Mouse (Mus musculus): ENCODE data around the gene Nt5e. TPM values are rescaled to one million over a fixed set of nuclear protein-coding genes. Genes with fewer than 3 reads are reported as not detected.
"Not testable (repeated sequence)": the region's sequence is repeated elsewhere in the genome, so short reads cannot be mapped to it uniquely, and the experiment has no call there.

The Nt5e gene
- total and polyA plus RNA-seq, 2 experiments from 2014 or later, result 9.4 to 24.4 TPM

GRCm38 (mm10) chr9:88295798-88296197 lies 31.2 kb upstream of the Nt5e start:
- Histone ChIP-seq H3K27ac (ENCODE audit: low read depth) (peak overlapping the region; percentile 1; the same call in 1 of the 2 replicates), H3K4me1 (ENCODE audit: control insufficient read depth, insufficient read depth) (no peaks in the 10 kb centered on the region), H3K27me3 (ENCODE audit: control insufficient read depth, insufficient read depth, low read length) (no peaks in the 10 kb centered on the region), H3K36me3 (replicated peaks; ENCODE audit: control insufficient read depth, insufficient read depth, low read length) (no peaks in the 10 kb centered on the region), H3K4me2 (ENCODE audit: low read depth, low read length) (no peak overlapping the region), H3K9me3 (replicated peaks; ENCODE audit: control insufficient read depth, low read length) (no peaks in the 10 kb centered on the region), H3K4me3 (ENCODE audit: low read depth, low read length) (no peak overlapping the region), H3K9ac (replicated peaks; ENCODE audit: low read depth, low read length) (no peak overlapping the region)
- peak; percentile 17 for DNase-seq (ENCODE audit: low spot score)
- no peak for TF ChIP-seq EP300 (IDR thresholded peaks at IDR 0.05; ENCODE audit: low read depth)
- no peak for TF ChIP-seq CTCF (IDR thresholded peaks at IDR 0.05; ENCODE audit: low read depth)
- ATAC-seq (ENCODE audit: insufficient read depth, low read depth), result peak; percentile 41; the same call in 1 of the 2 replicates
- WGBS, result 28% methylated on average over 4 of the region's 4 CpGs

- WGBS, result 52% methylated on average over 5 of the region's 5 CpGs
- no peak for TF ChIP-seq CTCF (IDR thresholded peaks at IDR 0.05; ENCODE audit: low read depth)
- TF ChIP-seq EP300 (IDR thresholded peaks at IDR 0.05; ENCODE audit: low read depth), result no peak
- Histone ChIP-seq H3K4me3 (ENCODE audit: low read depth, low read length) (no peak overlapping the region), H3K9ac (replicated peaks; ENCODE audit: low read depth, low read length) (no peak overlapping the region), H3K27ac (ENCODE audit: low read depth) (0 out of 2 replicates have a peak overlapping the region, but pooled peaks have one; percentile 1), H3K36me3 (replicated peaks; ENCODE audit: control insufficient read depth, insufficient read depth, low read length) (no peaks in the 10 kb centered on the region), H3K9me3 (replicated peaks; ENCODE audit: control insufficient read depth, low read length) (no peaks in the 10 kb centered on the region), H3K4me2 (ENCODE audit: low read depth, low read length) (no peak overlapping the region), H3K4me1 (ENCODE audit: control insufficient read depth, insufficient read depth) (no peaks in the 10 kb centered on the region), H3K27me3 (ENCODE audit: control insufficient read depth, insufficient read depth, low read length) (no peaks in the 10 kb centered on the region)
- peak; percentile 26 for DNase-seq (ENCODE audit: low spot score)
- peak; percentile 62; the same call in 1 of the 2 replicates for ATAC-seq (ENCODE audit: insufficient read depth, low read depth)
Observed at GRCm38 (mm10) chr9:88296321-88296720, 30.7 kb upstream of the Nt5e start.

- not testable (repeated sequence) for H3K4me3 ChIP-seq (ENCODE audit: low read depth, low read length); H3K9ac ChIP-seq (replicated peaks; ENCODE audit: low read depth, low read length); H3K4me2 ChIP-seq (ENCODE audit: low read depth, low read length); H3K27me3 ChIP-seq (ENCODE audit: control insufficient read depth, insufficient read depth, low read length); DNase-seq (ENCODE audit: low spot score); ATAC-seq (ENCODE audit: insufficient read depth, low read depth); H3K9me3 ChIP-seq (replicated peaks; ENCODE audit: control insufficient read depth, low read length); H3K4me1 ChIP-seq (ENCODE audit: control insufficient read depth, insufficient read depth); H3K27ac ChIP-seq (ENCODE audit: low read depth); H3K36me3 ChIP-seq (replicated peaks; ENCODE audit: control insufficient read depth, insufficient read depth, low read length)
- WGBS, result 84% methylated on average over 3 of the region's 3 CpGs
Observed at GRCm38 (mm10) chr9:88297244-88297643, 29.8 kb upstream of the Nt5e start.

- DNase-seq (ENCODE audit: low spot score) (no peak), ATAC-seq (ENCODE audit: insufficient read depth, low read depth) (no peak)
- TF ChIP-seq CTCF (IDR thresholded peaks at IDR 0.05; ENCODE audit: low read depth) (no peak), EP300 (IDR thresholded peaks at IDR 0.05; ENCODE audit: low read depth) (no peak)
- Histone ChIP-seq H3K4me1 (ENCODE audit: control insufficient read depth, insufficient read depth) (no peaks in the 10 kb centered on the region), H3K36me3 (replicated peaks; ENCODE audit: control insufficient read depth, insufficient read depth, low read length) (no peaks in the 10 kb centered on the region), H3K27ac (ENCODE audit: low read depth) (no peak overlapping the region), H3K27me3 (ENCODE audit: control insufficient read depth, insufficient read depth, low read length) (no peaks in the 10 kb centered on the region), H3K4me3 (ENCODE audit: low read depth, low read length) (no peak overlapping the region), H3K9ac (replicated peaks; ENCODE audit: low read depth, low read length) (no peak overlapping the region), H3K4me2 (ENCODE audit: low read depth, low read length) (no peak overlapping the region), H3K9me3 (replicated peaks; ENCODE audit: control insufficient read depth, low read length) (no peaks in the 10 kb centered on the region)
- 79% methylated on average over 8 of the region's 8 CpGs for WGBS
Observed at GRCm38 (mm10) chr9:88297871-88298658, 28.9 kb upstream of the Nt5e start.

- Histone ChIP-seq H3K27me3 (ENCODE audit: control insufficient read depth, insufficient read depth, low read length) (no peaks in the 10 kb centered on the region), H3K4me3 (ENCODE audit: low read depth, low read length) (no peak overlapping the region), H3K27ac (ENCODE audit: low read depth) (no peak overlapping the region), H3K4me2 (ENCODE audit: low read depth, low read length) (no peak overlapping the region), H3K9ac (replicated peaks; ENCODE audit: low read depth, low read length) (no peak overlapping the region), H3K4me1 (ENCODE audit: control insufficient read depth, insufficient read depth) (no peaks in the 10 kb centered on the region), H3K36me3 (replicated peaks; ENCODE audit: control insufficient read depth, insufficient read depth, low read length) (no peaks in the 10 kb centered on the region), H3K9me3 (replicated peaks; ENCODE audit: control insufficient read depth, low read length) (no peaks in the 10 kb centered on the region)
- no peak for ATAC-seq (ENCODE audit: insufficient read depth, low read depth)
- WGBS, result 86% methylated on average over 2 of the region's 2 CpGs
- no peak for TF ChIP-seq CTCF (IDR thresholded peaks at IDR 0.05; ENCODE audit: low read depth)
- TF ChIP-seq EP300 (IDR thresholded peaks at IDR 0.05; ENCODE audit: low read depth), result no peak
- no peak for DNase-seq (ENCODE audit: low spot score)
Observed at GRCm38 (mm10) chr9:88307019-88307618, 19.9 kb upstream of the Nt5e start.
